Mouse (Mus musculus): ENCODE data around the gene Bpgm. TPM values are rescaled to one million over a fixed set of nuclear protein-coding genes. Genes with fewer than 3 reads are reported as not detected.

Gene Bpgm
- polyA plus RNA-seq, 1 experiment from 2014 or later: 71.2 TPM

DNA sequence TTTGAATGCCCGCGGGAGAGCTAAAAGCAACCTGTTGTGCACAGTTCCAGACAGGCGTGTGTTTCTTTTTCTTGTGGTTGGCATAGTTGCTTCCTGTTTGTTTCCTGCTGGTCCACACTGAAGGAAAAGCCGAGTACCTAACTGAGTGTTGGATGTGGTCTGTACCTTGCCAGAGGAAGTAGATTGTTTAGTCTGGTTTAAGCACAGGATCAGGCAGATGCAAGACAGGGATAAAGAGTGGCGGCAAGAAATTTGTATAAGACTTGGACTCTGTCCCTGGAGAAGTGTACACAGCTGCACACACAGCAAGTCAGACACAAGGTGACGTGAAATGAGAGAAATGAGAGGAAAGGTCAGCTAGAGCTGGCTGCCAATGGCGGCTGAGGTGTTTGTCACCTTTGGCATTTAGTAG, 19.1 kb downstream of the Bpgm start:
- H3K27ac ChIP-seq (ENCODE audit: low read depth, low read length): no peak overlapping the region
- WGBS: 75% methylated on average over 7 of the region's 7 CpGs

GRCm38 (mm10) chr6:34497991-34498625, 22.1 kb downstream of the Bpgm start:
- Histone ChIP-seq H3K9ac (ENCODE audit: low read length) (no peak overlapping the region), H3K9me3 (ENCODE audit: control insufficient read depth, low read length) (no peaks in the 10 kb centered on the region), H3K27me3 (ENCODE audit: control insufficient read depth, insufficient read depth, low read length) (no peaks in the 10 kb centered on the region), H3K36me3 (ENCODE audit: control insufficient read depth, insufficient read depth, low read length) (no peaks in the 10 kb centered on the region), H3K4me2 (ENCODE audit: low read depth, low read length, severe bottlenecking) (no peak overlapping the region), H3K4me3 (ENCODE audit: low read depth, low read length) (no peak overlapping the region), H3K27ac (ENCODE audit: low read depth, low read length) (no peak overlapping the region), H3K4me1 (replicated peaks; ENCODE audit: control insufficient read depth, insufficient read depth, low read length) (no peaks in the 10 kb centered on the region)
- DNase-seq (ENCODE audit: low spot score) (no peak), ATAC-seq (replicated peaks; ENCODE audit: low FRiP score) (no peak)
- 70% methylated on average over 5 of the region's 5 CpGs for WGBS

More for the DNA sequence above, 19.1 kb downstream of the Bpgm start:
- Histone ChIP-seq H3K4me3 (ENCODE audit: low read depth, low read length) (no peak overlapping the region), H3K27me3 (ENCODE audit: control insufficient read depth, insufficient read depth, low read length) (no peaks in the 10 kb centered on the region), H3K4me2 (ENCODE audit: low read depth, low read length, severe bottlenecking) (no peak overlapping the region), H3K9me3 (ENCODE audit: control insufficient read depth, low read length) (no peaks in the 10 kb centered on the region), H3K4me1 (replicated peaks; ENCODE audit: control insufficient read depth, insufficient read depth, low read length) (no peaks in the 10 kb centered on the region), H3K9ac (ENCODE audit: low read length) (no peak overlapping the region), H3K36me3 (ENCODE audit: control insufficient read depth, insufficient read depth, low read length) (no peaks in the 10 kb centered on the region)
- ATAC-seq (replicated peaks; ENCODE audit: low FRiP score) (no peak), DNase-seq (ENCODE audit: low spot score) (no peak)

DNA sequence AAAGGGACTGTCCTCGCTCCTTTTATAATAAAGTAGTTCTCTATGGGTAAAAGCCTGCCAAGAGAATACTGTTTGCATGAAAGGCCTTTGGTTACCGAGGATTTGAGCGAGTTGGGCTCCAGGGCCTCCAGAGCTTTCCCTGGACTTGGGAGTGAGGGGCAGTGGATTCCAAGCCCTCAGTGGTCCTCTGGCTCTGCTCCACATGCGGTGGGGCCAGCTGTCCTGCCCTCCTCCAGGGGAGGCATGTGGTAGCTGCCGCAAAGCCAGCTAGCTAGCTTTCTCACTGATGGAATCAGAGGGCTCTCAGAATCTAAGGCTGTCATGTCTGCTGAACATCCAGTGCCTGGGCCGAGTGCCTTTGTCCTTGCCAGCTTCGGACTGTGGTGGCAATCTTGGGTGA, 26.3 kb downstream of the Bpgm start:
- no peak overlapping the region for H3K4me2 ChIP-seq (ENCODE audit: low read depth, low read length, severe bottlenecking)
- DNase-seq (ENCODE audit: low spot score): no peak
- H3K36me3 ChIP-seq (ENCODE audit: control insufficient read depth, insufficient read depth, low read length): no peaks in the 10 kb centered on the region
- ATAC-seq (replicated peaks; ENCODE audit: low FRiP score): no peak
- H3K4me1 ChIP-seq (replicated peaks; ENCODE audit: control insufficient read depth, insufficient read depth, low read length): no peaks in the 10 kb centered on the region
- no peak overlapping the region for H3K4me3 ChIP-seq (ENCODE audit: low read depth, low read length)
- H3K27me3 ChIP-seq (ENCODE audit: control insufficient read depth, insufficient read depth, low read length): no peaks in the 10 kb centered on the region
- no peak overlapping the region for H3K9ac ChIP-seq (ENCODE audit: low read length)
- 89% methylated on average over 7 of the region's 7 CpGs for WGBS
- no peaks in the 10 kb centered on the region for H3K9me3 ChIP-seq (ENCODE audit: control insufficient read depth, low read length)
- no peak overlapping the region for H3K27ac ChIP-seq (ENCODE audit: low read depth, low read length)

DNA sequence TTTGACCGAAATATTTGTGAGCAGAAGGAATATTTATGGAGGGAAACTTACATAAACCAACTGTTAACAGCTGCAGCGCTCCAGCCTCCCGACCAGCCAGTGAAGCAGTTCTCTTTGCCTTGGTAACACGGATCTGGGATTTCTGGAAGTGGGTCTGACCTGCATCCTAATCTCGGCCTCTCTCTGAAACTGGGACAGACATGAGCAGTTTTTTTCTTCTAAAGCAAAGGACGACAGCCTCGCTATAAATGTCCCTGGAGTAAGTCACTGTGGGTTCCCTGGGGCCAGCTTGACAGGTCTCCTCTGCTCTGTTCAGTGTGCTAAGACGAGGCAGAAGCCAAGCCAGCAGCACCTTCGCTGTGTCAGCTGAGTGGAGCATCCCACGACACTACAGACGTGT, 29.9 kb downstream of the Bpgm start:
- no peaks in the 10 kb centered on the region for H3K4me1 ChIP-seq (replicated peaks; ENCODE audit: control insufficient read depth, insufficient read depth, low read length)
- no peak overlapping the region for H3K27ac ChIP-seq (ENCODE audit: low read depth, low read length)
- WGBS: 88% methylated on average over 11 of the region's 11 CpGs
- DNase-seq (ENCODE audit: low spot score) (no peak), ATAC-seq (replicated peaks; ENCODE audit: low FRiP score) (no peak)
- no peaks in the 10 kb centered on the region for H3K27me3 ChIP-seq (ENCODE audit: control insufficient read depth, insufficient read depth, low read length)
- H3K9ac ChIP-seq (ENCODE audit: low read length): no peak overlapping the region
- no peaks in the 10 kb centered on the region for H3K9me3 ChIP-seq (ENCODE audit: control insufficient read depth, low read length)
- no peak overlapping the region for H3K4me3 ChIP-seq (ENCODE audit: low read depth, low read length)
- H3K4me2 ChIP-seq (ENCODE audit: low read depth, low read length, severe bottlenecking): no peak overlapping the region
- no peaks in the 10 kb centered on the region for H3K36me3 ChIP-seq (ENCODE audit: control insufficient read depth, insufficient read depth, low read length)

- H3K9me3 ChIP-seq (ENCODE audit: control insufficient read depth, low read length): no peaks in the 10 kb centered on the region
- H3K4me3 ChIP-seq (ENCODE audit: low read depth, low read length): no peak overlapping the region
- no peak overlapping the region for H3K27ac ChIP-seq (ENCODE audit: low read depth, low read length)
- WGBS: 92% methylated on average over 4 of the region's 4 CpGs
- DNase-seq (ENCODE audit: low spot score) (no peak), ATAC-seq (replicated peaks; ENCODE audit: low FRiP score) (no peak)
- no peaks in the 10 kb centered on the region for H3K36me3 ChIP-seq (ENCODE audit: control insufficient read depth, insufficient read depth, low read length)
- no peak overlapping the region for H3K4me2 ChIP-seq (ENCODE audit: low read depth, low read length, severe bottlenecking)
- H3K4me1 ChIP-seq (replicated peaks; ENCODE audit: control insufficient read depth, insufficient read depth, low read length): no peaks in the 10 kb centered on the region
- no peak overlapping the region for H3K9ac ChIP-seq (ENCODE audit: low read length)
- no peaks in the 10 kb centered on the region for H3K27me3 ChIP-seq (ENCODE audit: control insufficient read depth, insufficient read depth, low read length)
Observed at GRCm38 (mm10) chr6:34507581-34507980, 31.6 kb downstream of the Bpgm start.

- no peaks in the 10 kb centered on the region for H3K36me3 ChIP-seq (ENCODE audit: control insufficient read depth, insufficient read depth, low read length)
- no peak overlapping the region for H3K4me3 ChIP-seq (ENCODE audit: low read depth, low read length)
- H3K9me3 ChIP-seq (ENCODE audit: control insufficient read depth, low read length): no peaks in the 10 kb centered on the region
- no peaks in the 10 kb centered on the region for H3K4me1 ChIP-seq (replicated peaks; ENCODE audit: control insufficient read depth, insufficient read depth, low read length)
- 91% methylated on average over 4 of the region's 4 CpGs for WGBS
- no peak for DNase-seq (ENCODE audit: low spot score)
- ATAC-seq (replicated peaks; ENCODE audit: low FRiP score): no peak
- no peaks in the 10 kb centered on the region for H3K27me3 ChIP-seq (ENCODE audit: control insufficient read depth, insufficient read depth, low read length)
- no peak overlapping the region for H3K9ac ChIP-seq (ENCODE audit: low read length)
- H3K4me2 ChIP-seq (ENCODE audit: low read depth, low read length, severe bottlenecking): no peak overlapping the region
- H3K27ac ChIP-seq (ENCODE audit: low read depth, low read length): no peak overlapping the region
Observed at GRCm38 (mm10) chr6:34508016-34508415, 32.0 kb downstream of the Bpgm start.

DNA sequence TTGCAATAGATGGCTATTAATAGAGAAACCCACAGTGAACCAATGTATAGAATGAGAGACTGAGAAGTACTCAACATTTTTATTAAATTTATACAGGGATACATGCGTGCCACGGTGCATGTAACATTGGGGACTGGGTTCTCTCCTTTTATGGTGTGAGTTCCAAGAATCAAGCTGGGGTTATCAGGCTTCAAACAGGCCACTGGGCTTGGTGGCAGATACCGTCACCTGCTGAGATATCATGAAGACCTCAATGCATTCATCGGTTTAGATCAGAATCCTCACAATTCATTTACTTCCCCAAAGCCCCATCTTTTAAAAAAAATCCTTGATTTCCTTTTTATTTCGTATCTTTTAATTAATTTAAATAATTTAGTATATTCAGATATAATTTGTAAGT, 34.3 kb downstream of the Bpgm start:
- ATAC-seq (replicated peaks; ENCODE audit: low FRiP score): no peak
- Histone ChIP-seq H3K27me3 (ENCODE audit: control insufficient read depth, insufficient read depth, low read length) (no peaks in the 10 kb centered on the region), H3K4me2 (ENCODE audit: low read depth, low read length, severe bottlenecking) (no peak overlapping the region), H3K4me1 (replicated peaks; ENCODE audit: control insufficient read depth, insufficient read depth, low read length) (no peaks in the 10 kb centered on the region), H3K4me3 (ENCODE audit: low read depth, low read length) (no peak overlapping the region), H3K27ac (ENCODE audit: low read depth, low read length) (no peak overlapping the region), H3K36me3 (ENCODE audit: control insufficient read depth, insufficient read depth, low read length) (no peaks in the 10 kb centered on the region), H3K9me3 (ENCODE audit: control insufficient read depth, low read length) (no peaks in the 10 kb centered on the region), H3K9ac (ENCODE audit: low read length) (no peak overlapping the region)
- DNase-seq (ENCODE audit: low spot score): no peak
- WGBS: 95% methylated on average over 5 of the region's 5 CpGs

DNA sequence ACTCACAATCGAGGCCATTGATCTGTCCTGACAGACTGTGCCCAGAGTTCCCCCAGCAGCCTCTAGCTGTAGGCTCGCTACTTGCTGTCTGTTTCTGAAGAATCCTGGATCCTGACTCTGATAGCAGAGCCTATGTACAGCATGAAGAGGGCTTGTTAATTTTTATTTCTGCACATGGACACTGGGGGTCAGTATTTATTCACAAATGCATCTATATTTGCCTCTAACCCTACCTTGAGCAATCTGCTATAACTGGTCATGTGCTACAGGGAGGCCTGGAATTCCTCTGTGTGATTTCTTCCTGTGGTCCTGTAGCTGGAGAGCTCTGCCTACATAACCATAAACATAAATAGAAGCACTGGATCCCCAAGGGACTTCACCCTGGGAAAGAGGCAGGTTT, 35.4 kb downstream of the Bpgm start:
- no peaks in the 10 kb centered on the region for H3K9me3 ChIP-seq (ENCODE audit: control insufficient read depth, low read length)
- no peaks in the 10 kb centered on the region for H3K27me3 ChIP-seq (ENCODE audit: control insufficient read depth, insufficient read depth, low read length)
- H3K4me1 ChIP-seq (replicated peaks; ENCODE audit: control insufficient read depth, insufficient read depth, low read length): no peaks in the 10 kb centered on the region
- H3K4me2 ChIP-seq (ENCODE audit: low read depth, low read length, severe bottlenecking): no peak overlapping the region
- H3K36me3 ChIP-seq (ENCODE audit: control insufficient read depth, insufficient read depth, low read length): no peaks in the 10 kb centered on the region
- 49% methylated on average over 2 of the region's 2 CpGs for WGBS
- H3K4me3 ChIP-seq (ENCODE audit: low read depth, low read length): no peak overlapping the region
- no peak overlapping the region for H3K27ac ChIP-seq (ENCODE audit: low read depth, low read length)
- H3K9ac ChIP-seq (ENCODE audit: low read length): no peak overlapping the region
- DNase-seq (ENCODE audit: low spot score) (no peak), ATAC-seq (replicated peaks; ENCODE audit: low FRiP score) (no peak; the same call in 1 of the 2 replicates)

DNA sequence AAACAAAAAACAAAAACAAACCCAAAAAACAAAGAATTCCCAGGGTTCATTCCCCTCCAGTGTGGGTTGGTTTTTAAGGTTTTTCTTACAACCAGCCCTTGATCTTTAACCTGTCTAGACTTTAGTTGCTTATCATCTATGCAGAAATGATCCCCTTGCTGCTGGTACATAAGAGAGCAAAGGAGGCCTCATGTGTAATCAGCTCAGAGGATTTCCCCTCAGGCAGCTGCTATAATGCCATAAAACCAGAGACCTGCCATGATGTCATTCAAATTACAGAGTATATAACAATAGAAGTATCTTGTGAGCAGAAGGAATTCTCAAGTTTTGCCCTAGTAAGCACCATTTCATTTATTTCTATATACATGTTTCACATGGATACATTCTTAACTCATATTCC, 36.7 kb downstream of the Bpgm start:
- Histone ChIP-seq H3K9ac (ENCODE audit: low read length) (no peak overlapping the region), H3K4me2 (ENCODE audit: low read depth, low read length, severe bottlenecking) (no peak overlapping the region), H3K27me3 (ENCODE audit: control insufficient read depth, insufficient read depth, low read length) (no peaks in the 10 kb centered on the region), H3K9me3 (ENCODE audit: control insufficient read depth, low read length) (no peaks in the 10 kb centered on the region), H3K4me1 (replicated peaks; ENCODE audit: control insufficient read depth, insufficient read depth, low read length) (no peaks in the 10 kb centered on the region), H3K27ac (ENCODE audit: low read depth, low read length) (no peak overlapping the region), H3K4me3 (ENCODE audit: low read depth, low read length) (no peak overlapping the region), H3K36me3 (ENCODE audit: control insufficient read depth, insufficient read depth, low read length) (no peaks in the 10 kb centered on the region)
- ATAC-seq (replicated peaks; ENCODE audit: low FRiP score) (no peak), DNase-seq (ENCODE audit: low spot score) (no peak)
